In the genomic region with DNA sequence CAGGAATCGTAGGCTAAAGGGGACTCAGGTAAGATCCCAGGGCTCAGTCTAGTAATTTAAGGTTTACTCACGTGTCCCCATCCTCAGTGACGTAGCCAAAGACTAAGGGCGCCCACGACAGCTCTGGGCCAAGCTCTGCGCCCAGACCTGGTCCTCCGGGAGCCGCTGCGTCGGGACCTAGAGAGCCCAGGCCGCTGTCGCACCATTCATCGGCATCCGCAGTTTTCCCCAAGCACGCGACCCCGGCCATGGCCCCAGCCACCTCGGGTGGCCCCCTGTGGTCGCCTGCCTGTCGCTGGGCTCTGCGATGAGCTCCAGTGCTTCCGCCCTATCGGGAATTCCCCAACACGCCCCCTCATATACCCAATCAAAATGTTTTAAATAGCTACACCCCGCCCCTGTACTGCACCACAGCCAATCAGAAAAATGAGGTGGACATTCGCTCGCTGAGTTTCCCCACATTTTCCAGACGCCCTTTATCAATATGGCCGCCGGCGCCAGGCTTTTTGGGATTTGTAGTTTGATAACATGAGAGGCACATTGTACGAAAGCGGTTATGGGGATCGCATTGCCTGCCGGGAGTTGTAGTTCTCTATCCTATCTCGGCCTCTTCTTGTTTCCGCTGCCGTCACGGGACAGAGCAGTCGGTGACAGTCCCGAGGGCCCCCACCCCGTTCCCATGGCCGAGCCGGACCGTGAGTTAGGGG, we compare ENCODE assay signal across 8 mouse cellular contexts. TPM values are rescaled to one million over a fixed set of nuclear protein-coding genes. Genes with fewer than 3 reads are reported as not detected.
DNase-seq lines count a peak whose midpoint lies in the region; ATAC-seq and TF ChIP-seq lines count a peak whose summit lies in the region.

A gene (plus strand): TSS at position 563 of the 707 bp plus-strand sequence.

- POLR2A ChIA-PET in Patski (lab: Charles Lee): interaction anchor here (1.2 kb wide), 1 partner anchor 47 kb away, joined by 3 read pairs; no protein-coding TSS in a partner anchor

- peak; percentile 79 for ATAC-seq in Patski
- ATAC-seq in hindbrain, embryonic 13.5 days (ENCODE audit: low FRiP score): peak; percentile 99

- under 1% methylated on average over 45 of the region's 45 CpGs for WGBS in hindbrain, embryonic 13.5 days

- CTCF ChIA-PET in Patski (lab: Charles Lee): interaction anchor here (1.6 to 2.0 kb wide), 2 partner anchors 14 to 24 kb away, joined by 4 to 5 read pairs; a partner anchor contains a TSS

- peaks cover 37% of the 10 kb centered on the region for H3K4me1 ChIP-seq in hindbrain, embryonic 13.5 days (replicated peaks)

- 0 out of 2 replicates have a peak within 1 kb of the TSS, but pooled peaks have one; percentile 24 for H3K27ac ChIP-seq in hindbrain, embryonic 13.5 days

- no peak for TF ChIP-seq CTCF in Patski (IDR thresholded peaks at IDR 0.05)

- DNase-seq in Patski (ENCODE audit: low read depth, low spot score): peak; percentile 96
- DNase-seq in cerebellum, postnatal 14 days: peak; percentile 97
- DNase-seq in frontal cortex, postnatal 14 days (ENCODE audit: low spot score in 2 of 2): peak; percentile 98 to 99
- peak; percentile 85 to 87 for DNase-seq in layer of hippocampus, postnatal 25 days (ENCODE audit: extremely low spot score in 1 of 2, low spot score in 1 of 2)
- peak; percentile 100 for DNase-seq in lung, postnatal 25 days (ENCODE audit: low spot score)
- peak; percentile 99 for DNase-seq in retina, embryonic 14.5 days (ENCODE audit: low spot score)
- DNase-seq in thymus, postnatal 4 days: peak; percentile 92

- H3K36me3 ChIP-seq in hindbrain, embryonic 13.5 days: peaks cover 19% of the 10 kb centered on the region

- H3K27me3 ChIP-seq in Patski: no peaks in the 10 kb centered on the region
- H3K27me3 ChIP-seq in hindbrain, embryonic 13.5 days: no peaks in the 10 kb centered on the region

- H3K4me2 ChIP-seq in hindbrain, embryonic 13.5 days: peak within 1 kb of the TSS; percentile 67

- in situ Hi-C loops in Patski (cut with MboI; ENCODE audit: low pct_unique_long_range_greater_than_20kb): no loop called here

- peak within 1 kb of the TSS; percentile 78 for H3K9ac ChIP-seq in hindbrain, embryonic 13.5 days

- H3K9me3 ChIP-seq in hindbrain, embryonic 13.5 days: no peaks in the 10 kb centered on the region

- H3K4me3 ChIP-seq in hindbrain, embryonic 13.5 days: peak within 1 kb of the TSS; percentile 69

RNA-seq across cellular contexts. Expression of the gene that starts here (rescaled TPM):
- polyA plus RNA-seq in Patski (2021): 103 TPM
- 105 and 111 TPM in 2 replicates for polyA plus RNA-seq in hindbrain, embryonic 13.5 days (2015; fragmentation: Nextera tagmentation; extraction: Ambion mirVana)
- 100 to 1,000 TPM; 218 to 227 TPM for total RNA-seq in layer of hippocampus, postnatal 25 days (2021)

Comparison
In these comparisons a context has a peak if more than half of its experiments do, and no peak if none do; other contexts are left out.
1. Peak in every context shown above with its lines: DNase-seq, ATAC-seq, H3K4me3 ChIP-seq and H3K27ac ChIP-seq.